Mouse (Mus musculus) frontal cortex, postnatal 14 days (tissue): ENCODE data around the gene Man2a1.

Experiments used
- DNase-seq, 2 experiments: peaks; one replicate each; pipeline ENCODE4 v3.0.0; 2022; ENCODE audit warnings: low spot score in 2 of 2

Man2a1 gene

GRCm38 (mm10) chr17:64600372-64601090 is at the start of gene Man2a1:
TSS of gene Man2a1 (plus strand) at chr17:64600736.
- peak; percentile 72 to 78 for DNase-seq

- no peak for DNase-seq
Measured at GRCm38 (mm10) chr17:64553358-64553757, 47.2 kb upstream of the Man2a1 start.

GRCm38 (mm10) chr17:64554901-64555300 is 45.6 kb upstream of the Man2a1 start:
- DNase-seq = no peak

GRCm38 (mm10) chr17:64556661-64557445 is 43.7 kb upstream of the Man2a1 start:
- no peak for DNase-seq

- no peak for DNase-seq
Measured at GRCm38 (mm10) chr17:64558994-64559540, 41.5 kb upstream of the Man2a1 start.

- no peak for DNase-seq
Measured at GRCm38 (mm10) chr17:64566435-64566834, 34.1 kb upstream of the Man2a1 start.

GRCm38 (mm10) chr17:64567546-64567945 is 33.0 kb upstream of the Man2a1 start:
- DNase-seq = no peak

- no peak for DNase-seq
Measured at GRCm38 (mm10) chr17:64573981-64574380, 26.6 kb upstream of the Man2a1 start.

GRCm38 (mm10) chr17:64575240-64575639 is 25.3 kb upstream of the Man2a1 start:
- DNase-seq = no peak

- no peak for DNase-seq
Measured at GRCm38 (mm10) chr17:64577485-64577884, 23.1 kb upstream of the Man2a1 start.

GRCm38 (mm10) chr17:64578346-64578745 is 22.2 kb upstream of the Man2a1 start:
- DNase-seq = no peak

GRCm38 (mm10) chr17:64579696-64580095 is 20.8 kb upstream of the Man2a1 start:
- DNase-seq = peak in 1 of 2 experiments; percentile 20

GRCm38 (mm10) chr17:64581133-64581532 is 19.4 kb upstream of the Man2a1 start:
- DNase-seq = no peak

- DNase-seq = no peak
Measured at GRCm38 (mm10) chr17:64581962-64582361, 18.6 kb upstream of the Man2a1 start.

GRCm38 (mm10) chr17:64590483-64590882 is 10.1 kb upstream of the Man2a1 start:
- no peak for DNase-seq

GRCm38 (mm10) chr17:64591366-64591765 is 9.2 kb upstream of the Man2a1 start:
- no peak for DNase-seq

- no peak for DNase-seq
Measured at GRCm38 (mm10) chr17:64592355-64592754, 8.2 kb upstream of the Man2a1 start.

GRCm38 (mm10) chr17:64592788-64593187 is 7.7 kb upstream of the Man2a1 start:
- DNase-seq = no peak

- no peak for DNase-seq
Measured at GRCm38 (mm10) chr17:64597770-64598169, 2.8 kb upstream of the Man2a1 start.

GRCm38 (mm10) chr17:64599916-64600315 is 620 bp upstream of the Man2a1 start:
- peak in 1 of 2 experiments; percentile 23 for DNase-seq

- DNase-seq = peak in 1 of 2 experiments; percentile 37
Measured at GRCm38 (mm10) chr17:64601091-64601750, 685 bp downstream of the Man2a1 start.
